Comparison of ENCODE assay signal across 23 mouse cellular contexts in the genomic region with DNA sequence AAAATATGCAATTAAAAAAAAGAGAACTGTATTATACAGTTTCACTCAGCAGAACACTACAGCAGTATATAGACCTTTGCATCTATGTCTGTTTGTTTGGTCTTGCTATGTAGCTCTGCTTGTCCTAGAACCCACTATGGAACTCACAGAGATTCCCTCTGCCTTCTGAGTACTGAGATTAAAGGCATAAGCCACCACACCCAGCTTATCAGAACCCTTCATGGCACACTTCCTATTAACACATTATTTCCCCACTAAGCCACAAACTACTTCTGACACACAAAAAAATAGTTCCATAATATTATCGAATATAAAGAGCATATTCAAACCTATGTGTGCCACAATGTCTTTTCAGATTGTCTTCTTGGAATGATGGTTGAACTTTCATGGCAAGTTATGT. TPM values are rescaled to one million over a fixed set of nuclear protein-coding genes. Genes with fewer than 3 reads are reported as not detected.
"Had no signal": no experiment of that assay in that cellular context is flagged by ENCODE, and none has a peak within 500 bp of the region (broad histone marks: within the 10 kb centered on the region; RNA-seq: fewer than 3 reads in every experiment).

No protein-coding gene starts in this region.

- DNase-seq: lung, adult 18-20 months; lung, embryonic 14.5 days; lung, postnatal 10 days; lung, postnatal 4 days; midbrain, embryonic 14.5 days; retina, postnatal 1 day; right cerebral cortex, adult 18-20 months; right cerebral cortex, postnatal 25 days; right cerebral cortex, postnatal 4 days; spleen, adult 18-20 months; thymus, adult 18-20 months; thymus, postnatal 14 days; thymus, postnatal 36 days had no signal

- H3K27me3 ChIP-seq: midbrain, embryonic 12.5 days; neural tube, embryonic 12.5 days had no signal

- H3K9me3 ChIP-seq: liver, embryonic 15.5 days; midbrain, embryonic 10.5 days; midbrain, embryonic 12.5 days; neural tube, embryonic 12.5 days had no signal

- H3K9ac ChIP-seq: liver, embryonic 15.5 days; lung, embryonic 14.5 days; midbrain, embryonic 12.5 days; neural tube, embryonic 12.5 days had no signal

- H3K36me3 ChIP-seq: liver, embryonic 15.5 days; midbrain, embryonic 10.5 days; midbrain, embryonic 12.5 days; neural tube, embryonic 12.5 days had no signal

- H3K4me3 ChIP-seq: liver, embryonic 15.5 days; megakaryocyte, embryonic 14.5 days; midbrain, embryonic 10.5 days; midbrain, embryonic 12.5 days; neural tube, embryonic 12.5 days had no signal

- H3K27ac ChIP-seq: liver, embryonic 15.5 days; midbrain, embryonic 10.5 days; midbrain, embryonic 12.5 days; neural tube, embryonic 12.5 days had no signal

- H3K4me2 ChIP-seq: liver, embryonic 15.5 days; lung, embryonic 14.5 days; midbrain, embryonic 12.5 days; neural tube, embryonic 12.5 days had no signal

- H3K4me1 ChIP-seq: midbrain, embryonic 10.5 days; midbrain, embryonic 12.5 days; neural tube, embryonic 12.5 days had no signal

RNA-seq across cellular contexts. Expression of a gene that starts 42.5 kb away (rescaled TPM):
- total RNA-seq: monocyte, adult 5-6 weeks had no signal
- polyA plus RNA-seq: liver, embryonic 15.5 days; lung, embryonic 14.5 days; midbrain, embryonic 10.5 days; small intestine, adult 2 months; stomach, embryonic 14.5 days; stomach, embryonic 16.5 days; thymus, postnatal 0 days had no signal
